Mouse (Mus musculus) MEL (cell line): ENCODE results near the gene Irf2bp2. TPM values are rescaled to one million over a fixed set of nuclear protein-coding genes. Genes with fewer than 3 reads are reported as not detected.
A peak's percentile ranks its signal among the peaks of the same experiment; 100 is the strongest.

Experiments
- DNase-seq: peaks from one replicate; pipeline ENCODE4 v3.0.0; 2011; ENCODE audit warnings: low read depth, low spot score
- H3K27ac ChIP-seq: 2 replicates; pipeline ENCODE4 v1.5.1; 2012; ENCODE audit warnings: low read depth, mild to moderate bottlenecking, control low read depth, low read length, moderate library complexity; ENCODE audit not compliant: control insufficient read depth
- H3K27me3 ChIP-seq, 2 experiments: fragments of 150-350 bp in 1 of 2; sonication (generic) in 1 of 2; 2 replicates each; pipeline ENCODE4 v1.6.1; 2012; ENCODE audit warnings: low read length in 2 of 2, mild to moderate bottlenecking in 2 of 2, improper control_type of control experiment in 1 of 2, moderate library complexity in 1 of 2; ENCODE audit not compliant: insufficient read depth in 2 of 2, control insufficient read depth in 1 of 2
- H3K36me3 ChIP-seq, 2 experiments: 2 replicates each; pipeline ENCODE4 v1.6.1; 2012 to 2014; ENCODE audit warnings: low read length in 2 of 2, improper control_type of control experiment in 1 of 2, inconsistent platforms in 1 of 2, mild to moderate bottlenecking in 1 of 2; ENCODE audit not compliant: insufficient read depth in 2 of 2, control insufficient read depth in 1 of 2
- H3K4me1 ChIP-seq, 2 experiments: fragments of 150-350 bp in 1 of 2; sonication (generic) in 1 of 2; 2 replicates each; pipeline ENCODE4 v1.6.1; 2012; ENCODE audit warnings: low read length in 2 of 2, improper control_type of control experiment in 1 of 2, mild to moderate bottlenecking in 1 of 2; ENCODE audit not compliant: insufficient read depth in 2 of 2, control insufficient read depth in 1 of 2
- H3K4me3 ChIP-seq, 2 experiments: fragments of 150-350 bp in 1 of 2; sonication (generic) in 1 of 2; 2 replicates each; pipeline ENCODE4 v1.5.1; 2012; ENCODE audit warnings: low read depth in 2 of 2, low read length in 2 of 2, mild to moderate bottlenecking in 2 of 2, moderate library complexity in 2 of 2, control low read depth in 1 of 2, improper control_type of control experiment in 1 of 2; ENCODE audit not compliant: control insufficient read depth in 1 of 2, insufficient read depth in 1 of 2
- H3K79me2 ChIP-seq: 2 replicates; pipeline ENCODE4 v1.6.1; 2012; ENCODE audit warnings: mild to moderate bottlenecking, low read length, moderate library complexity; ENCODE audit not compliant: control insufficient read depth, poor library complexity, insufficient read depth
- H3K9ac ChIP-seq: 2 replicates; pipeline ENCODE4 v1.6.1; 2012; ENCODE audit warnings: low read depth, mild to moderate bottlenecking, control low read depth, low read length, moderate library complexity; ENCODE audit not compliant: control insufficient read depth, poor library complexity, severe bottlenecking
- H3K9me3 ChIP-seq: fragments of 150-350 bp; sonication (generic); replicated peaks from 2 replicates; pipeline ENCODE4 v1.6.1; 2012; ENCODE audit warnings: mild to moderate bottlenecking, low read length, improper control_type of control experiment, moderate library complexity; ENCODE audit not compliant: insufficient read depth
- CHD2 ChIP-seq: IDR thresholded peaks from 2 replicates; pipeline ENCODE4 v1.6.1; 2011; ENCODE audit warnings: low read length, improper control_type of control experiment
- E2F4 ChIP-seq: IDR thresholded peaks from 2 replicates; pipeline ENCODE4 v1.6.1; 2011; ENCODE audit warnings: low read depth, low read length, improper control_type of control experiment, borderline replicate concordance
- ELF1 ChIP-seq: IDR thresholded peaks from 2 replicates; pipeline ENCODE4 v1.6.1; 2014; ENCODE audit warnings: low read depth, mild to moderate bottlenecking, inconsistent platforms, low read length, improper control_type of control experiment, moderate library complexity
- EP300 ChIP-seq, 2 experiments: IDR thresholded peaks; 2 replicates each; pipeline ENCODE4 v1.6.1; 2011; ENCODE audit warnings: improper control_type of control experiment in 2 of 2, low read length in 2 of 2, low read depth in 1 of 2, mild to moderate bottlenecking in 1 of 2
- GATA1 ChIP-seq: IDR thresholded peaks from 2 replicates; pipeline ENCODE4 v1.6.1; 2011; ENCODE audit warnings: low read depth, low read length, improper control_type of control experiment
- NELFE ChIP-seq: IDR thresholded peaks from 2 replicates; pipeline ENCODE4 v1.6.1; 2011; ENCODE audit warnings: low read depth, low read length, improper control_type of control experiment
- POLR2AphosphoS2 ChIP-seq: IDR thresholded peaks from 2 replicates; pipeline ENCODE4 v1.6.1; 2011; ENCODE audit warnings: low read length, improper control_type of control experiment
- POLR2AphosphoS5 ChIP-seq: IDR thresholded peaks from 2 replicates; pipeline ENCODE4 v1.6.1; 2012; ENCODE audit warnings: low read depth, borderline replicate concordance, mild to moderate bottlenecking, inconsistent platforms, low read length, moderate library complexity, mixed read lengths
- SIN3A ChIP-seq: IDR thresholded peaks from 2 replicates; pipeline ENCODE4 v1.6.1; 2012; ENCODE audit warnings: low read length, improper control_type of control experiment, inconsistent platforms
- SMC3 ChIP-seq: IDR thresholded peaks from 2 replicates; pipeline ENCODE4 v1.6.1; 2011; ENCODE audit warnings: low read depth, low read length, improper control_type of control experiment
- TCF12 ChIP-seq: IDR thresholded peaks from 2 replicates; pipeline ENCODE4 v1.6.1; 2014; ENCODE audit warnings: low read depth, mild to moderate bottlenecking, inconsistent platforms, low read length, improper control_type of control experiment, moderate library complexity
- ZC3H11A ChIP-seq: IDR thresholded peaks from 2 replicates; pipeline ENCODE4 v1.6.1; 2012; ENCODE audit warnings: low read depth, mild to moderate bottlenecking, inconsistent platforms, low read length, improper control_type of control experiment
- ZNF384 ChIP-seq: IDR thresholded peaks from 2 replicates; pipeline ENCODE4 v1.6.1; 2012; ENCODE audit warnings: low read depth, mild to moderate bottlenecking, inconsistent platforms, low read length, improper control_type of control experiment
- polyA plus RNA-seq, 2 experiments: library from polyadenylated mRNA; stranded (reverse) in 1 of 2; unstranded in 1 of 2; fragments of >175 nt in 1 of 2; fragments of >200 nt in 1 of 2; gene quantifications; 2 replicates each; pipeline versions ENCODE4 v1.2.1 to v1.2.4; 2012; ENCODE audit warnings: low replicate concordance in 2 of 2, low read depth in 1 of 2; ENCODE audit not compliant: insufficient read length in 2 of 2, insufficient read depth in 1 of 2, missing spikeins in 1 of 2
- total RNA-seq: library from RNA; depleted of rRNA; stranded (reverse); fragments of 300-350 nt; gene quantifications from 2 replicates; pipeline ENCODE4 v1.2.3, GENCODE M21; 2012

Irf2bp2 gene
- total and polyA plus RNA-seq, 3 experiments, result 17.1 to 30.4 TPM; not detected in 1

DNA sequence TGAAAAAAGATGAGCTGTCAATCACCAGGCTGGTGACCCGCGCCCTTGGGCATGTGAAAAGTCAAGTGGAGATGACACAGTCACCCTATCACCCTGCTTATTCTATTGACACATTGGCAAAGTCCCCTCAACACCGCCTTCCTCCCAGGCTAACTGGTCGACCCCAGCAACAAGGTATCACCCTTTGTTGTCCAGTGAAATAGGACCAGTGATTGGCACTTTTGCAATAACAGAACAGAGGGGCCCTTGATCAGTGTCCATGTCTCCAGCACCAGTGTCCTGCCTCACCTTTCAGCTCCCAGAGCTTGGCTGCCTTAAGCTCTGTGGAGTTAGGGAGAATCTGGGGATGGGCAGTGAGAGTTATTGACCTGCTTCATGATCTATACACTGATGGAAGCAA is 41.9 kb downstream of the Irf2bp2 start:
- TF ChIP-seq POLR2AphosphoS5 (no peak), ELF1 (no peak), SIN3A (no peak), GATA1 (no peak), NELFE (no peak), POLR2AphosphoS2 (no peak), CHD2 (no peak), TCF12 (no peak)
- H3K4me1 ChIP-seq, result peaks cover 0 to 4% of the 10 kb centered on the region in 2 experiments; a peak in 1 of 4 replicates
- H3K27ac ChIP-seq, result no peak overlapping the region
- DNase-seq, result no peak
- H3K9me3 ChIP-seq, result no peaks in the 10 kb centered on the region
- no peak overlapping the region for H3K4me3 ChIP-seq
- no peak overlapping the region for H3K9ac ChIP-seq
- no peaks in the 10 kb centered on the region; a peak in 2 of 4 replicates for H3K27me3 ChIP-seq
- H3K36me3 ChIP-seq, result no peaks in the 10 kb centered on the region
- H3K79me2 ChIP-seq, result no peaks in the 10 kb centered on the region

DNA sequence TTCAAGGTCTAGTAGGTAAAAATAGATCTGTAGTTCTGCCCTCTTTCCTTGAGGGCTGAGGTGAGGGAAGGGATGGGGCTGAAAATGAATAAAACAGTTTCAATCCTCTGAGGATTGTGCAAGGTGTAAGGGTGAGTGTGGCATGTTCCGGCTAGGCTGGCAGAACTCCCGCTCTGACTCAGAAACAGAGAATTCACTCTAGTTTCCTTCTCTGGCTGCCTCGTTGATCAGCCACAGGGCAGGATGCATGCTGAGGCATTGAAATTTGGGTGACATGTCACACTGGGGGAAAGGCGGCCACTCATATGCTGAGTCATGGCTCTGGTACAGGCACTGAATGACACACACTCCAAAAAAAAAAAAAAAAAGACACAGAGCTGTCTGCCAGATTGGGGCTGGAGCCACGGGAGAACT is 42.8 kb downstream of the Irf2bp2 start:
- no peaks in the 10 kb centered on the region for H3K79me2 ChIP-seq
- H3K27me3 ChIP-seq, result no peaks in the 10 kb centered on the region; a peak in 2 of 4 replicates
- peak; percentile 66; the same call in 1 of the 2 replicates for TF ChIP-seq ZNF384
- TF ChIP-seq E2F4, result no peak
- DNase-seq, result no peak
- H3K9me3 ChIP-seq, result no peaks in the 10 kb centered on the region
- no peak overlapping the region for H3K9ac ChIP-seq
- no peak overlapping the region for H3K4me3 ChIP-seq
- H3K27ac ChIP-seq, result no peak overlapping the region
- peaks cover 0 to 4% of the 10 kb centered on the region in 2 experiments; a peak in 1 of 4 replicates for H3K4me1 ChIP-seq
- no peaks in the 10 kb centered on the region for H3K36me3 ChIP-seq

DNA sequence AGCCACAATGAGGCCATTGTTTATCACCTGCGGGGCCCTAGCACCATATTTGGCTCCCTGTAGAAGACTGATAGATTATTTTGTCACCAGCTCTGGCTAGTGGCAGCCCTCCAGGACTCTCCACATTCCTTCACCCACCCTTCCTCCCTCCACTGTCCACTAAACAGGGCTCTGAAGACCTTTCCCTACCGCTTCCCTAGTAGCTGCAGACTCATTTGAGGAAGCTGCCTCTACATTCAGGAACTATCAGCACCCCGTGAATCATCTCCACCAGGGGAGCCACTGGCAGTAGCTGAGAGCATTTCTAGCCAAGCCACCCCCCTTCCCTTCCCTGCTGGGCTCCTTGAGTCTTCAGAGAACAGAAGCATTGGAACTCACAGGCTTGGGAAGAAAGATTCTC is 45.9 kb downstream of the Irf2bp2 start:
- H3K9me3 ChIP-seq, result no peaks in the 10 kb centered on the region
- H3K27ac ChIP-seq, result no peak overlapping the region
- DNase-seq, result peak; percentile 45
- no peak overlapping the region for H3K4me3 ChIP-seq
- H3K79me2 ChIP-seq, result no peaks in the 10 kb centered on the region
- H3K9ac ChIP-seq, result no peak overlapping the region
- no peaks in the 10 kb centered on the region for H3K36me3 ChIP-seq
- peaks cover 0 to 4% of the 10 kb centered on the region in 2 experiments; a peak in 1 of 4 replicates for H3K4me1 ChIP-seq
- no peaks in the 10 kb centered on the region; a peak in 2 of 4 replicates for H3K27me3 ChIP-seq
- no peak for TF ChIP-seq TCF12
- TF ChIP-seq ZC3H11A, result no peak
- TF ChIP-seq EP300 (IDR thresholded peaks at IDR 0.05; ENCODE audit: low read depth in 1 of 2, low read length in 2 of 2), result no peak
- 0 out of 2 replicates have a peak, but pooled peaks have one; percentile 11 for TF ChIP-seq SMC3
- TF ChIP-seq POLR2AphosphoS5, result no peak
- TF ChIP-seq, all 39 proteins: peak for 1
